Mouse (Mus musculus) liver, embryonic 14.5 days (tissue): ENCODE measurements at regions not wholly inside any gene's neighbourhood (a gene's known extent, or its start where the extent isn't known, plus 50 kb on each side); places are given as distances from the start of the nearest gene placed in this dataset.

Experiments used
- ATAC-seq: fragments of 200-750 bp; cut with Nextera tagmentation; 2 replicates; pipeline ENCODE4 v1.8.0; 2017; ENCODE audit warnings: moderate number of reproducible peaks, mild to moderate bottlenecking, moderate library complexity; ENCODE audit not compliant: insufficient read depth
- DNase-seq, 3 experiments: peaks; one replicate each; pipeline ENCODE4 v3.0.0-alpha.2; 2012 to 2013; ENCODE audit warnings: low read depth in 3 of 3, low spot score in 3 of 3
- H3K27ac ChIP-seq: fragments of 300-500 bp; sonication (generic); 2 replicates; pipeline ENCODE4 v1.5.1; 2014; ENCODE audit warnings: moderate library complexity, mild to moderate bottlenecking, control low read depth, inconsistent platforms
- H3K27me3 ChIP-seq: fragments of 300-500 bp; sonication (generic); 2 replicates; pipeline ENCODE4 v1.6.1; 2014; ENCODE audit warnings: mild to moderate bottlenecking, low read length, moderate library complexity; ENCODE audit not compliant: control insufficient read depth, insufficient read depth
- H3K36me3 ChIP-seq: fragments of 300-500 bp; sonication (generic); replicated peaks from 2 replicates; pipeline ENCODE4 v1.6.1; 2014; ENCODE audit warnings: low read depth; ENCODE audit not compliant: control insufficient read depth, insufficient read depth
- H3K4me1 ChIP-seq, 2 experiments: fragments of 200-500 bp in 1 of 2; fragments of 300-500 bp in 1 of 2; sonication (generic) in 1 of 2; replicated peaks; 2 replicates each; pipeline ENCODE4 v1.6.1; 2012 to 2014; ENCODE audit warnings: antibody characterized with exemption in 1 of 2, inconsistent platforms in 1 of 2, low read length in 1 of 2; ENCODE audit not compliant: control insufficient read depth in 2 of 2, insufficient read depth in 2 of 2
- H3K4me2 ChIP-seq: fragments of 300-500 bp; sonication (generic); 2 replicates; pipeline ENCODE4 v1.6.1; 2014; ENCODE audit warnings: low read depth, mild to moderate bottlenecking, control low read depth, moderate library complexity
- H3K4me3 ChIP-seq, 2 experiments: fragments of 200-500 bp in 1 of 2; fragments of 300-500 bp in 1 of 2; sonication (generic) in 1 of 2; 2 replicates each; pipeline ENCODE4 v1.5.1; 2012 to 2014; ENCODE audit warnings: low read depth in 2 of 2, low read length in 2 of 2, mild to moderate bottlenecking in 2 of 2, control low read depth in 1 of 2, inconsistent platforms in 1 of 2, moderate library complexity in 1 of 2; ENCODE audit not compliant: insufficient read depth in 1 of 2
- H3K9ac ChIP-seq: fragments of 300-500 bp; sonication (generic); replicated peaks from 2 replicates; pipeline ENCODE4 v1.6.1; 2014; ENCODE audit warnings: mild to moderate bottlenecking, control low read depth, moderate library complexity
- H3K9me3 ChIP-seq: fragments of 300-500 bp; sonication (generic); 2 replicates; pipeline ENCODE4 v1.6.1; 2016; ENCODE audit warnings: low read length, mixed read lengths; ENCODE audit not compliant: control insufficient read depth
- CTCF ChIP-seq: IDR thresholded peaks from 2 replicates; pipeline ENCODE4 v1.5.1; 2016; ENCODE audit warnings: antibody characterized with exemption, low read depth, control low read depth
- EP300 ChIP-seq: IDR thresholded peaks from 2 replicates; pipeline ENCODE4 v1.6.1; 2016; ENCODE audit warnings: antibody characterized with exemption, low read depth
- WGBS: fragments of 180-500 bp; shearing (Covaris S2); extraction: QIAGEN DNeasy Blood & Tissue Kit; methylation state at CpG from one replicate; pipeline ENCODE4 v1.1.7; 2014; ENCODE audit not compliant: insufficient replicate concordance; 5-methylcytosine and 5-hydroxymethylcytosine counted together

DNA sequence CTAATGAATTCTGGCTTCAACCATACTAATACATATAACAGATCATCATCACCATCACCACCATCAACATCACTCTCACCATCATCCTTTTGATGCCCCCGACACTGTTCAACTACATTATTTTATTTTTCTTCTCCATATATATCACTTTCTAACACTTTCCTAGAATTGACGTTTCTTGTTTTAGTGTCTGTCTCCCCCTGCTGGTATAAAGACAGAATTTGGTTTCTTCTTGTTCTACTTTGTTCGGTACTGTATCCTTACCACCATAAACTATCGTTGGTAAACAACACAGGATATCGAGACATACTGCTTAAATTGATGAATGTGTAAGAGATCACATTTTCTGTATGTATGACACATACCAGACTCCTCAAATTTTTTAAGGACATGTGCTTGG is 92.5 kb upstream of the Tab3 start:
- H3K9me3 ChIP-seq: no peaks in the 10 kb centered on the region
- ATAC-seq (no peak), DNase-seq (no peak)
- no peak overlapping the region for H3K27ac ChIP-seq
- H3K4me2 ChIP-seq: no peak overlapping the region
- no peaks in the 10 kb centered on the region for H3K27me3 ChIP-seq
- no peak for TF ChIP-seq EP300
- TF ChIP-seq CTCF: peak; percentile 20; the same call in 1 of the 2 replicates
- H3K9ac ChIP-seq: no peak overlapping the region
- WGBS: 36% methylated on average over 5 of the region's 5 CpGs
- no peak overlapping the region for H3K4me3 ChIP-seq
- H3K4me1 ChIP-seq: no peaks in the 10 kb centered on the region
- no peaks in the 10 kb centered on the region for H3K36me3 ChIP-seq

DNA sequence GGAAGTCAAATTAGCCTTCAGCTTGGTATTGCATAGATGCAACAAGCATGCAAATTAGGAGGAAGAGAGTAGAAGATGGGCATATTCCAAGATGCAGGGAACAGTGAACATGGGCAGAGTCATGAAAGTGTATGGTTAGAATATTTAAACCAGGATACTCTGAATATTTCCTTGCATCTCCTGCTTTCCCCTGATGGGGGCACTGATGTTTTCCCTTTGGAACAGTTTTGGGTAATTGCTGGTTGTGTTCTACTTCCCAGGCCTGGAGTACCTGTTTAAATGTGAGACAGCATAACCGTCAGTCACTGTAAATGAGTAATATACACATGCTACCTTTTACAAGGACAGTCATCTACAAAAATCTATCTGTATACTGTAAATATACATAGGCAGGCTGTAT is 76.9 kb upstream of the Tab3 start:
- Histone ChIP-seq H3K27ac (no peak overlapping the region), H3K4me3 (no peak overlapping the region), H3K4me1 (no peaks in the 10 kb centered on the region), H3K9ac (no peak overlapping the region), H3K36me3 (no peaks in the 10 kb centered on the region), H3K4me2 (no peak overlapping the region), H3K9me3 (no peaks in the 10 kb centered on the region), H3K27me3 (no peaks in the 10 kb centered on the region)
- no peak for TF ChIP-seq EP300
- no peak; the same call in 1 of the 2 replicates for TF ChIP-seq CTCF
- ATAC-seq (no peak), DNase-seq (no peak)
- 58% methylated on average over 1 of the region's 1 CpGs for WGBS
